Mouse (Mus musculus) kidney, adult 18-20 months (tissue): ENCODE results near the gene Cwc22.
"Not testable (repeated sequence)": the region's sequence is repeated elsewhere in the genome, so short reads cannot be mapped to it uniquely, and the experiment has no call there.

ENCODE experiments used
- DNase-seq: peaks from one replicate; pipeline ENCODE4 v3.0.0; 2021

Gene Cwc22

DNA sequence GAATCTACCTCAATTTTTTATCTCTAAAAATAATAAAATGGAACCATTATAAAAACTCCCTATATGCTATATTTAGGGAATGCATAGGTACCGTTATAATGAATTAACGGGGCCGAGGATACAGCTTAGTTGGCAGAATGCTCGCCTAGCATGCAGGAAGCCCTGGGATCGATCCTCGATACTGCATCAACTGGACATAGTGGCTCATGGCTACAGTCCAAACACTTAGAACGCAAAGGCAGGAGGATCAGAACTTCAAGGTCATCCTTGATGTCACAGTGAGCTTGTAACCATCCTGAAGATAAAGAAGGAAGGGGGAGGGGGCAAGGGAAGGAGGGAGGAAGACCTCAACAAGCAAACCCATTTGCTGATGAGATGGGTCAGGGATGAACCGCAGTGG is 23.0 kb downstream of the Cwc22 start:
- DNase-seq = no peak

DNA sequence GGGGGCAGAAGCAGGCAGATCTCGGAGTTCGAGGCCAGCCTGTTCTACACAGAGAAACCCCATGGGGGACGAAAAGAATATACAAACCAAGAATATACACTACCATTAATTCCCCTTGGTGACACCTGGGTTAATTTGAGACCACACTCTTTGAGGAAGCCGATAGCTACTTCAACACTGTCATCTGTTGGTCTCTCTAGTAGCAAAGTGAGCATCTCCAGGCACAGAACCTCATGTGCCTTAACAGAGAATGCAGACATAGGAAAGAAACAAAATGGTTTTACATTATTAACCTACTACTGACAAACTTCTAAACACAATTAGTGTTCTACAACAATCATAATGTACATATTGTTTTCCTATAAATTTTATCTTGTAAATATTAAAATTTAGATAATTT is 24.9 kb downstream of the Cwc22 start:
- no peak for DNase-seq

DNA sequence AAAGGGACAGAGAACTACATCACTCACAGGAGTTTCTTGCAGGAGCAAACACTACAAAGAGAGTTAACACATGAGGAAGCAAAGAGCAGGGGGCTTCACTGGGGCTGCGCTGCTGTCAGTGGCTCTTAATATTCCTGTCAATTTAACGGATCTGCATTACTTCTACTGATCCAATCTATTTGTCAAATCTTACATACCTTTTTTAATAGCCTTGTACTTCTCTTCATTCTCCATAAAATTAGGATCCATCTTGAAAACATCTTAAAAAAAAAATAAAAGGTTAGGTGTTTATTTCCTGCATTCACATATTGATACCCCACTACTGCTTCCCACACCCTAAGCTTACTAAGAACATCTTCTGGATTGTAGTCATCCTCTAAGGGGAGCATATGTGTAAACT is 25.6 kb downstream of the Cwc22 start:
- DNase-seq = no peak

DNA sequence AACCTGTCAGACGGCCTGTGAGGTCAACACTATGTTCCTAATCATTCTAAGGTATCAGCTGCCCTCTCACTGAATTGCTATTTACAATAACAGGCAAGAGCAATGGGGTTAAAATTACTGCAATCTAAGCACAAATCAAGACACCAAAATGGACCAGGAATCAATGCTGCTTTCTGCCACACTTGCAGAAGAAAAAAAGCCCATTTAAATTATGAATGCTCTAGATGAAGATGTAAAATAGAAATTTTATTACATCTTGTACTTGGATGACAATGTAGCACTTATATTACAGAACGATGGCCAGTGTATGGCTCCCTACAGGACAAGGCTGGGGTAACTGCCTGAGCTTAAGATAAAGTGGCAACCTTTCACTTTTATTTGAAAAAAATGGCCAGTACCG is 27.7 kb downstream of the Cwc22 start:
- no peak for DNase-seq

DNA sequence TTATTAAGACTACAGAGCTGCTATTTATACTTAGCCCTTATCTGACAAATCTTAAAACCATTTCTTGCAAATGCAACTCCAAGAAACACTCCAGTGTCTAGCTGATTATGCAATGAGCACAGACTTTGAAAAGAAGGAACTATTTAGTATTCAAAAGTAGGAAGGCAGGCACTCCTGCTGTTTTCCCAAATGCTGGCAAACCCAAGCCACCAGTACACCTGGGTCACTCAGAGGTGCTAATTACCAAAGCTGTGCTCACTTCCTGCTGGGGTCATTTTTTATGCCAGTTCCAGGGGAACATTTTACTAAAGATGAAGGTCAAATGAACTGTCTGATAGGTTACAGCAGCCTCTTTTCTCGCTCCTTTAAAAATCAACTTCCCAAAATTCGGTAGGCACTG is 28.2 kb downstream of the Cwc22 start:
- no peak for DNase-seq

DNA sequence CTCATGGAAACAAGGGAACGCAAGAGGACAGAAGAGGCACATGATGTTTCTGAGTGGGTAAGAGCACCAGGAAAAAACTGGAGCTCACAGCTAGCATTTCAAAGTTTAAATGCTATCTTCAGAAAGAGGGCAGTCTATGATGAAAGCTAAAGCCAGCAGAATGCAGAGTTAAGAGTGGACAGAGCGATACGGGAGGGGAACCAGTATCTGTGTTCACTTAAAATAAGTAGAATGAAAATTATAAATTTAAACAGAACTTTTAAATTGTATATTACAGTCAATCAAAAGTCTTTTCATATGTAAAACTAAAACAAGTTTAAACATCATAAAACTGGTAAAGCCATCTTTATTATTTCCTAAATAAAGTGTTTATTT is 28.8 kb downstream of the Cwc22 start:
- no peak for DNase-seq

DNA sequence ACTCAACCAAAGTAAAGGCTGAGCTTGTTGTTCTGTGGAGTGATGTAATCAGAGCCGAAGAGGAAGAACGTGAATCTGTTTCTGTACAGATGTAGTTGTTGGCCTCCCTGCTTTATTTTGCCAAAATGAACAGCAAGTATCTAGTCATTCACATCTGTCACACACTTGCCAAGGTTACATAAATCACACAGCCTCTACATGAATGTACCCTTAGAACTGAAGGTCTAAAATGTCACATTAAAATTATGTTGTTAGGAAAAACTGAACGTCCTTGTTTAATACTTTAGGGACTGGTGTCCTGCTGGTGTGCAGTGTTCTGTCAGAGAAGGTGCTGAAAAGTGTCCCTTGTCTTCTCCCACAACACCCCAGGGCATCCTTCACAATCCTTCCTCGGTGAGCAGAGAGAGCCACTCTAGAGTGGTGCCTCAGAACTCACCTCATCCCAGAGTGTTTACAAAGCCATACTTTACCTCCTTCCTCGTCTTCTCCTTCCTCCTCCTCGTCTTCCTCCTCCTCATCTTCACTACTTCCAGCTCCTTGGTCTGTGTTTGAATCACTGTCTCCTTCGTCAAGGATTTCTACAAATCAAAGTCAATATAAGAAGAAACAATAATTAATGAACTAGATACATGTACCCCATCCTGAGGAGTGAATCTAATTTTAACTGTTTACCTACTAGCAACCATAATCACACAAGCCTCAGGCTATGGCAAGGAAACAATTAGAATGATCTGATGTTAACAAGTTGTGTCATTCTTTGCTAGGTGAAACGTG is 29.4 kb downstream of the Cwc22 start:
- DNase-seq = no peak

DNA sequence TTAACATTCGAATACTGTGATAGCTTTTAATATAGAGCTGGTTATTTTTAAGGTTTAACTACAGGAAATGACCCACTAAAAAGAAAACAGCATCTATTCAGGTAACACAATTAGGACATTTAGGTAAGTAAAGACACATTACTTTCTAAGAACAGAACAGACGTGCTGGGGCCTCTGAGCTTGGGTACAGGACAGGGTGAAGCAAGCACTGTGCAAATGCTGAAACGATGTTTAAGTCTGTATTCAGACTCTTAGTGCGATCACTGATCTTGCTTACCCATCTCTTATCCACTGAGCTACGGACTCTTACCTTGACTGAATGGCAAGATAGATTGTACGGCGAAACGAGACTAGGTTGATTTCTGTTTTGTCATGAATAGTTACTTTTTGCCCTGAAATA is 31.0 kb downstream of the Cwc22 start:
- DNase-seq = no peak

DNA sequence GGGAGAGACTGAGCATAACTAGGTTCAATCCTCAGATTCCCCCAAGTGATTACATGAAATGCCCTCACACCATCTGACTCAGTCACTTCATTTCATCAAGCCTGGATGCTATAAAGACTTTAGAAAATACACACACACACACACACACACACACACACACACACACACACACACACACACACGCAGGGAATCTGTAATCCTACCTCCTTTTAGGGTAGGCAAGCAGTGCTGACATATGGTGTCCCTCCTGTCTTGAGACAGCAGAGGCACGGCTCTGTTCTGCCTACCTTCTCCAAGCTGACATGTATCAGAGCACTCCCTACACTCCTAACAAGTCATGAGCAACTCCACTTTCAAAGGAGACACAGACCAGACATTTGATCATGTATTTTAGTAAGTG is 32.5 kb downstream of the Cwc22 start:
- DNase-seq = no peak

DNA sequence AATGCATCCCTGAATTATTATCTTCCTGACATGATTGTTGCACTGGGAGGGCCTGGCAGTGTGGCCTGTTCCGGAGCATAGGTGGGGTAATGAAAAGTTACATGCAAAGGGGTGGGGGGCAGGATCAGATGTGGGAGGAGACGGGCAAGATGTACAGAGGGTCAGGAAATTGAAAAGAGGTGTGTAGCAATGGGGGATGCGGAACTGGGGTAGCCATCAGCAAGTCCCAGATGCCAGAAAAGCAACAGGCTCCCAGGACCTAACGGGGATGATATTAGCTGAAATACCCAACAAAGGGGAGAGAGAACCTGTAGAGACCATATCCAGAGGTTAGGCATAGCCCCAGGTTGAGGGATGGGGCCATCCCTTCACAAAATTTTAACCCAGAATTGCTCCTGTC is 34.0 kb downstream of the Cwc22 start:
- no peak for DNase-seq

DNA sequence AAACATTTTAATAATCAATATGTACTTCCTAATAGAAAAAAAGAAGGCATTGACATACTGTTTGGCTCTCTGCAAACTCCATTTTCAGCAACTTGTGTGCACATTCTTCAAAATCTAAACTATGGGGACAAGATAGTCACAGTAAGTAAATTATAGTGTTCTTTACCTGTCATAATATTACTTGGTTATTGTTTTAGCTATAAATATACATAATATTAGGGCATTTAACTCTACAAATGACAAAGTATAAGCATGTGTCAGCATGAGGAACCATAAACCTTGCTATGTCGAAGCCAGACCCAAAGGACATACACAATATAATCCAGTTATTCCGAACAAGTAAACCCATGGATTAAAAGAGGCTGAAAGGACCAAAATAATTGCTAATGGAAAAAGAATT is 34.7 kb downstream of the Cwc22 start:
- DNase-seq = no peak

DNA sequence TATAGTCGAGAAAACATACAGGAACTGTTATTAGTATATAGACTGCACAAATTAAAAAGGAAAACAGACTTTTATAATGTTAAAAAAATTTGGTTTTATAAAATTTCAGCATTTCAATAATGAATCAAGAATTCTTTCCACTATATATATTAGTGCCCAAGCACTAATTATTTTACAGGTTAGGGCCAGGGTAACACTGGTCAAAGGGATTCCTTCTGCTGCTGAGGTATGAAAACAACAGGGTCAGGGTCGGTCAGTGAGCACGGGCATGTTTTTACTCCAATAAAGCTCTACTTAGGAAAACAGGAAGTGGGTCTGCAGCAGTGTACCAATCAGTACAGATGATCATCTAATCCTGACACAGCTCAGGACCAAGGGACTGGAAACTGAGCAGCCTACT is 36.0 kb downstream of the Cwc22 start:
- no peak for DNase-seq

DNA sequence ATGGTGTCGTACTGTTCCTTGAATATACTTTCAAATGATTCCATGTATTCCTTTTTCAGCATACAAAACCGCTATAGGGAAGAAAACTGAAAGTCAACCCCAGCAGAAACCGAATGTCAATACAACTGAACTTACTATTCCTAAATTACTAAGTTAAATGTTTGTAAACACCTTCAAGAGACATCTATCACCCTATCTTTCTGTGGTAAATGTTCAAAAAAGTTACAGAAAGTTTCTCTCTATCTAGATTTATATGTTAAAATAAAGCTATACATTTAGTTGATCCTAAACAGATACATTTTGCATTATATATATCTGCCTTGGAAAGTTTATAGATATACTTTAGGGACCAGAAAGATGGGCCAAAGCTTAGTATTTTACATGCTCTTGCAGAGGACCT is 39.0 kb downstream of the Cwc22 start:
- no peak for DNase-seq

DNA sequence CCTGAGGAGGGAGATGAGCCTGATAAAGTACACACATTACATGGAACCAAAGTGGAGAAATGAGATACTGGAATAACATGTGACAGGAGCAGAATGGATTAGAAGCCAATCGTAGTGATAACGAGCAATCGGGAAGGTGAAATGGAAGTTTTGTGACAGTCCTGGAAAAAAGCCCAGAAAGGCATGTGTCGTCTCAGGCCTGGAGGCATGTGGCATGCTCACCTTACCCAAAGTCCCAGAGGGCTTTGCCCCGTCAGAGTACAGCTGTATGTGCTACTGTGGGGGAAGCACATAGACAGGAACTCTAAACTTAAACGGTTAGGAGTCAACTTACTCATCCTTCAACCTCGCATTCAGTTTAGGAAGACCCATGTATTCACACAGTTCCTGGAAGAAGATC is 41.2 kb downstream of the Cwc22 start:
- DNase-seq = no peak

DNA sequence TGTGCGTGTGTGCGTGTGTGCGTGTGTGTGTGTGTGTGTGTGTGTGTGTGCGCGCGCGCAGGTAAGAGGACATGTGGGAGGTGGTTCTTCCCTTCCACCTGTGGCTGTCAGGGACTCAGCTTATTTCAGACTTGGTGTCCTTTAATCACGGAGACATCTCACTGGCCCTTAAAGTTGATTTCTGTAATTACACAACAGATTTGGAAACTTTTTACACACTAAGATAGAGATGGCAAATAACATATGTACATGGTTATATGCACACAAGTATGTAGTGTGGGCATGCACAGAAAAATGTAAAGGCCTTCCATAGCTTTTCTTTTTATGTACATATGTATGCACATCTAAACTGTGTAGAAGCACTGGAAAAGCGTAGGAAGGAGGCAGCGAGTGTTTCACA is 41.7 kb downstream of the Cwc22 start:
- no peak for DNase-seq

DNA sequence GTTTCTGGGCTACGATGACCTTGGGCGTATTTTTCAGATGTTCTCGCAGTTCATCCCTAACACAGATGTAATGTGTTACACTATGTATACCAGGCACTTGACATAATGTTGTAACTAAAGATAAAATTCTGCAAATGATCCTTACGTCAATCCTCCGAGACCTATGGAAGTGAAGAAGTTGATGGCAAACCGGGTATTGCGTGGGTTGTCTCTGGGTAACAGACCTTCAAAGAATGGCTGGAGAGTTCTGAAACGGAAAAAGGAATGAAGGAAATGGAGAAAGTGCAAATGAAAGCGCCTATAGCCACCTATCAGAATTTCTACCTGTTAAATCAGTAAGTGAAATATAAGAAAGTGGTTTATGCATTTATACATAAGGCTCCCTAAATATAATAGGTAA is 42.2 kb downstream of the Cwc22 start:
- DNase-seq = no peak

DNA sequence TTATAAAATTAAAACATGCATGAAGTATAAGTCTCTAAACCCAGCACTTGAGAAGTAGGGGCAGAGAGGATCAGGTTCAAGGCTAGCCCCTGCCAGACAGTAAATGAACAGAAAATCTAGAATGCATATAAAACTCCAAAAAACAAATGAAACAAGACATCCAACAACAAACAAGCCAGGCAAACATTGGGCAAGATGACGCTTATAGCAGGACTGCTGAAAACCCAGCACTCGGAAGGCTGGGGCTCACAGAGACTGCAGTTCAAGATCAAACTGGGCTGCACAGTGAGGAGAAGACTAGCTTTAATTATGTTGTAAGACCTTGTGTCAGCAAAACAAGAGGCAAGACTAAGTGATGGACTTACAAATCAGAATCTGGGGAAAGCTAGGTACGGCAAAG is 43.1 kb downstream of the Cwc22 start:
- DNase-seq = no peak

DNA sequence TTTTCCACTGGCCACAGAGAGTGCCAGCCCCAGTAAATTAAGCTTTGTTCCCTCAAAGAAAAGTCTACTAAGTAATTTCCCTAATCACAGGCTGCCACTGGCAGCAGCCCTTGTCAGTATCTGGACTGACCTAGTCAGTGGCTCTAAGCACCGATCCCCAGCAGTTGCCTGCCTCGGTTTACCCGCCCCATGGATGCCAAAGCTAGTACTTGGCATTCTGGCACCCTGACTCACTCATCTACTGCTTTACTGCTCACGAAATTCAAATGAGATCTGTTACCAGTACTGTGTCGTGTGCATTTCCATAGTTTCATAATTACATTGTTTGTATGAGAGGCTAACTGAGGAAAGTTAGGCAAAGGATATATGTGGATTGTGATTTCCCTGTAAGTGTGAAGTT is 44.9 kb downstream of the Cwc22 start:
- DNase-seq = no peak

DNA sequence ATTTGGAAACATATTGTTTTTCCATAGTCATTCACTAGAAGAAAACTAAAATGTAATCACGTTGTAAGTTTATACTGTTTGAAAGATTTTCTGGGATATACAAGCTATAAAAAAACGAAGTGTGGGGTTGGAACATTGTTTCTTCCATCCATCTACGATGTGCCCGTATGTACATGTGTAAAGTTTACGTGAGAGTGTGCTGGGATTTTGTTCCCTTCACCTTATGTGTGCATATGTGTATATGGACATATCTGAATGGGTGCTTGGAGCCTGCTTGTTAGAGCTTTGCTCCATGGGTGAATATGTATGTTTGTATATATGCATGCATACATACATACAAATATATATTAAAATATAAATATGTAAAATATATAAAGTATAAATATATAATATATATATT is 45.4 kb downstream of the Cwc22 start:
- no peak for DNase-seq

DNA sequence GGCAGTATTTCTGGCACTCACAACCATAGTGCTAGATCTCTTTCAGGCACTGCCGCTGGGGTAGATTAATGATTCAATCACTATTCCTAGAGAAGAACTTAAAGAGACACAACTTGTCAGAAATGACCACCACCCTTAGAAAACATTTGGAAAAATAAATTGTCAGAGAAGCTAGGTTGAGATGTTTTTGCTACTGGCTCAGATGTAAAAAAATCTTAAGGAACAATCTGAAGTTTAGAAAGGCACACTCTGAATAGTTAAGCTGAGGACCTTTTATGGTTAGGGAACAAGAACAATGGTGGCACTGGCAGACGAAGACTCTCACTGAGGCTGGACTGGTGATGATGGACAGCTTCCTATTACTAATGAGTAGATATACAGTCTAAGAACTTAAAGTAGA is 46.1 kb downstream of the Cwc22 start:
- no peak for DNase-seq

DNA sequence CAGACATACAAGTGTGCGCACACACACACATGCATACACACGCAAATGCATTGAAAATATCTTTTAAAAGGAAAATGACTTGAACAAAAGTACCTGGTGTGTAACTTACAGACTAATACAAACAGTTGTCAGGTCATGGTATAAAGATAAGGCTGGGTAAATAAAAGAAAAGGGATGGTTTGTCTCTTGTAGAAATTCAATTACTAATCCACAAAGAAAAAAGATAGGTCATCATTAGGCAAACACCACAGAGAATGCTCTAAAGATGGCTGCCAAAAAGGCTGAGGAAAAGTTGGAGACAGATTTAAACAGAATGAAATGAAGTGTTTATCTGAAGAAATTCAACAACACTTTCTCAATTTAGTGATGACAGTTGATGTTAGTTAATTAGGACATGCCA is 47.7 kb downstream of the Cwc22 start:
- no peak for DNase-seq

DNA sequence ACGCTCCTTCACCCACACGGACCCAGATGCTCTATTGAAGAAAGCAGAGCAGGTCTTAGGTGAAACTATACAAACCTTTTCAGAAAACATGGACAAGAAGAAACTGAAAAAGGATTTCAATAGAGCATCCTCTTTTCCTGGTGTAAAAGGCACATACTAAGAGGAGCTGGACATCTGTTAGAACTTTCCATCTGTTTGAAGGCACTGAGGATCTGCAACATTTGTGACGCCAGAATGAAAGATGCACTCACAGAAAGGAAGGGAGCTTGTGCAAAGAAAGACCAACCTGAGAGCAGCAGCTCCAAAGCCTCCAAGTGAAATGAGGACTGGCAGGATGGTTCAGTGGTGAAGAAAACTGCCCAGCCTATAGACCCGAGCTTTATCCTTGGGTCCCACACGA is 48.2 kb downstream of the Cwc22 start:
- no peak for DNase-seq

DNA sequence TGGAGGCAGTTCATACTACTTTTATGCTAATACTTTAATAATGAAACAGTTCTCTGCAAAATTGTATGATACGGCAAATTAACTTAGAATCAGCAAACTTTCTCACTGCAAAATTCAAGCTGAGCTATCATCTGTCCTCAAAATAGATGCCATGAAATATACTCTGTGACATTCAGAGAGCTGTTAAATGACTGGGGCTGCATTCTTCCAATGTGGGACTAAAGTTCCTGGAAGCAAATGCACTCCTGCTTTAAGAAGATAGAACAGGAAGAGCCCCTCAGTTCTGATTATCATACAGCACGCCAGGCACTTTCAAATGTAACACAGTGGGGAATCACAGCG is 48.6 kb downstream of the Cwc22 start:
- no peak for DNase-seq

DNA sequence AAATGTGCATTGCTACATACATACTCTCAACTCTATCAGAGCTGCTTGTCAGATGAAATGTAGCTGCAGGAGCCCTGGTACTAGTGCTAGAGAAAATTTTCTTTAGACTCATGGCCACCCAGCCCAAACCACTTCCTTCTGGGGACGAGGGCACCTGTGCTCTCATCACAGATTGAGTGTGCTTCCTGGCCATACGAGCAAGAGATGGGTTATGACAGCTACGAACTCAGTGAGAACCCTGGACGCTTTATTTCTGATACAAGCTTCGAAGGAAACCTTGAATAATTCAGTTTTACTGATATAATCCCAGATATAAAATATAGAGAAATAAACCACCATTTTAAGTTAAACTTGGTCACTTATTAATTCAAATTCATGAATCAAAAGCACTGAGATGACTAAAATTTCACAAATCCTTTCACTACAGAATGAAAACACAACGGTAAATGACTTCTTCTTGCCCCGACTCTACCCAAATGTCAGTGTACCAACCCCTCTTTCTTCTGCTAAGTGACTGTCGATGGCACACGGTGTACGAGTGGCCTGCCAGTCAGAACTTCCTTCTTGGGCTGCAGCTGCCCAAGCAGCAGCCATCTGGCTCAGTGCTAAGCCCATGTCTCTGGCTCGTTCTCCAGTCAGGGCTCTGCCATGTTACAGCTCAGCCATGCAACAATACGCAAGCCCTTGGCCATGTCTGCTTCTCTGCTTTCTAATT is 49.2 kb downstream of the Cwc22 start:
- no peak for DNase-seq

DNA sequence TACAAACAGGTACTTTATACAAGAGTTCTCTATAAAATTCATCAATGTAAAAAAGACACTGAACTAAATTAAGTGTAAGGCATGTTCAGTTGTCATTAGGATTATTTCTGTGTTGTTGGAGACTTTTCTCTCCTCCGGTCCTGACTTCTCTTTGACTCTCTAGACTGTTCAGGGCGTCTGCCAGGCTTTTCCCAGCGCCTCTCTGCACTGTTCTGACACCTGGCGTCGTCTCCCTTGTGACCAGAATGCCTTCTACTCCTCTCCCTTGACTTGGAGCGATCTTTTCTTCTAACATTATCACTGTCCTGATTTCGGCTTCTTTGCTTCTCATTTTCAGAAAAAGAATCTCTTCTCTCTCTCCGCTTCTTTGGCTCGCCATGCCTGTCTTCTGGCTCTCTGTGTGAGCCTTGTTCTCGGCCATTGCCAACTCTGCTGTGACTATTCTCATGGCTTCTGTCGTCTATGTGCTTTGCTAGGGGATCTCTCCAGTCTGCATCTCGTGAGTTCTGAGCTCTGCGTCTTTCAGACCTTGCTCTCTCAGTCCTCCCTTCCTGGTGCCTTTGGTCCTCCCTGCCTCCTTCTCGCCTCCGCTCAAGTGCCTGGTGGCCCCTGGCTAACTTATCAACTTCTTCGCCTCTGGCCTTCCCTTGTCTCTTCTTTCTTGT is 50.1 kb downstream of the Cwc22 start:
- DNase-seq = not testable (repeated sequence)
